Mouse (Mus musculus): ENCODE measurements around the gene Colgalt1. TPM values are rescaled to one million over a fixed set of nuclear protein-coding genes. Genes with fewer than 3 reads are reported as not detected.

Colgalt1 gene
- polyA plus RNA-seq, 1 experiment from 2014 or later = 107 TPM

GRCm38 (mm10) chr8:71579009-71579408 lies 31.8 kb upstream of the Colgalt1 start:
- no peak overlapping the region for H3K9ac ChIP-seq (ENCODE audit: low read depth, low read length)
- DNase-seq (ENCODE audit: low spot score) = no peak
- H3K4me1 ChIP-seq (ENCODE audit: control insufficient read depth, insufficient read depth, low read length) = no peaks in the 10 kb centered on the region
- no peaks in the 10 kb centered on the region for H3K36me3 ChIP-seq (ENCODE audit: control insufficient read depth, insufficient read depth, low read length)
- no peaks in the 10 kb centered on the region for H3K9me3 ChIP-seq (ENCODE audit: control insufficient read depth, low read length)
- ATAC-seq (ENCODE audit: low read depth) = no peak
- H3K27me3 ChIP-seq (replicated peaks; ENCODE audit: control insufficient read depth, insufficient read depth, low read length) = no peaks in the 10 kb centered on the region
- H3K27ac ChIP-seq (replicated peaks; ENCODE audit: low read depth, low read length) = no peak overlapping the region
- WGBS = 93% methylated on average over 1 of the region's 1 CpGs
- no peak overlapping the region for H3K4me2 ChIP-seq (ENCODE audit: low read depth, low read length)
- H3K4me3 ChIP-seq (ENCODE audit: low read depth, low read length) = no peak overlapping the region

DNA sequence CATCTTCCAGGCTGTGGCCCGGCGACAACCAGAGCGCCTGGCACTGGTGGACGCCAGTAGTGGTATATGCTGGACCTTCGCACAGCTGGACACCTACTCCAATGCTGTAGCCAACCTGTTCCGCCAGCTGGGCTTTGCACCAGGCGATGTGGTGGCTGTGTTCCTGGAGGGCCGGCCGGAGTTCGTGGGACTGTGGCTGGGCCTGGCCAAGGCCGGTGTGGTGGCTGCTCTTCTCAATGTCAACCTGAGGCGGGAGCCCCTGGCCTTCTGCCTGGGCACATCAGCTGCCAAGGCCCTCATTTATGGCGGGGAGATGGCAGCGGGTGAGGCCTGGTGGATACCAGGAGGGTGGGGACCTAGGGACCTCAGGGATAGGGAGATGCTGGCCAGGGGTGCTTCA lies 31.3 kb upstream of the Colgalt1 start:
- H3K4me3 ChIP-seq (ENCODE audit: low read depth, low read length) = no peak overlapping the region
- H3K27ac ChIP-seq (replicated peaks; ENCODE audit: low read depth, low read length) = no peak overlapping the region
- H3K4me1 ChIP-seq (ENCODE audit: control insufficient read depth, insufficient read depth, low read length) = no peaks in the 10 kb centered on the region
- ATAC-seq (ENCODE audit: low read depth) (no peak), DNase-seq (ENCODE audit: low spot score) (no peak)
- H3K27me3 ChIP-seq (replicated peaks; ENCODE audit: control insufficient read depth, insufficient read depth, low read length) = no peaks in the 10 kb centered on the region
- H3K4me2 ChIP-seq (ENCODE audit: low read depth, low read length) = no peak overlapping the region
- H3K36me3 ChIP-seq (ENCODE audit: control insufficient read depth, insufficient read depth, low read length) = peaks cover 4% of the 10 kb centered on the region; the same call in 1 of the 2 replicates
- no peaks in the 10 kb centered on the region for H3K9me3 ChIP-seq (ENCODE audit: control insufficient read depth, low read length)
- H3K9ac ChIP-seq (ENCODE audit: low read depth, low read length) = no peak overlapping the region
- WGBS = 85% methylated on average over 13 of the region's 14 CpGs

DNA sequence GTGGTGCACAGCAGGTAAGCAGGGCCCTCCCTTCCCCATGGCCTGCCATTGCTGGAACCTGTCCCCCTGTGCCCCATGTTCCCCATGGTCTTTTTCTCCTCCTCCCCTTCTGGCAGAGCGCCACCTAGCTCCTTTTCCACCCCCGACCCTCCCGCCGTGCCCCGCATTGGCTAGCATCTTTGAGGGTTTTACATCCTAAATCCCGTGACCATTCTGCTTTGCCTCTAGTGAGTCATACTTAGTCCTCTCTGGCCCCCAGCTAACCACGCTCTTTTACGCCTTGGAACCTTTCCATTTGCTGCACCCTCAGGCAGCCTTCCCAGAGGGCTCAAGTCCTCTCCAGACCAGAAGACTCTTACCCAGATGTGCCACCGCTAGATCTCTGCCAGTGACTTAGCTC lies 30.6 kb upstream of the Colgalt1 start:
- Histone ChIP-seq H3K27me3 (replicated peaks; ENCODE audit: control insufficient read depth, insufficient read depth, low read length) (no peaks in the 10 kb centered on the region), H3K9ac (ENCODE audit: low read depth, low read length) (no peak overlapping the region), H3K9me3 (ENCODE audit: control insufficient read depth, low read length) (no peaks in the 10 kb centered on the region), H3K27ac (replicated peaks; ENCODE audit: low read depth, low read length) (no peak overlapping the region), H3K4me3 (ENCODE audit: low read depth, low read length) (no peak overlapping the region), H3K36me3 (ENCODE audit: control insufficient read depth, insufficient read depth, low read length) (peaks cover 12% of the 10 kb centered on the region; the same call in 1 of the 2 replicates), H3K4me1 (ENCODE audit: control insufficient read depth, insufficient read depth, low read length) (no peaks in the 10 kb centered on the region), H3K4me2 (ENCODE audit: low read depth, low read length) (no peak overlapping the region)
- DNase-seq (ENCODE audit: low spot score) (peak; percentile 20), ATAC-seq (ENCODE audit: low read depth) (no peak)
- WGBS = 41% methylated on average over 9 of the region's 9 CpGs

DNA sequence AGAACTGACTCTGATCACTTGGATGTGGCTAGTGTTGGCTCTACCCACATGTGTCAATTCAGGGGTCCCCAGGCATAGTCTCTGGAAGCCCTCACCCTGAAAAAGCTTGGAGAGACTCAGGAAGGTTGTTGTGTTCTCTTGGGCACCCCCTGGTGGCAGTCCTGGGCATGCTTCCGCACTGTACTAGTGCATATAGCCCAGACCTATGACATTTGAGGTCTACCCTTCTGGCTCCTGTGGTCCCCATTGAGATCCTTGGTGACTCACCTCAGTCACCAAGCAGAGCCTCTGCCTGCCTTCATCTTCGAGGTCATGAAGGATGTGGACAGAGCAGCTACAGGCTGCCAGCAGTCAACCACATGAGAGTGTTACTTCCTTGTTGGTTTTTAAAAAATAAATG lies 23.9 kb upstream of the Colgalt1 start:
- no peak overlapping the region for H3K4me2 ChIP-seq (ENCODE audit: low read depth, low read length)
- H3K27me3 ChIP-seq (replicated peaks; ENCODE audit: control insufficient read depth, insufficient read depth, low read length) = no peaks in the 10 kb centered on the region
- no peak overlapping the region for H3K9ac ChIP-seq (ENCODE audit: low read depth, low read length)
- H3K4me3 ChIP-seq (ENCODE audit: low read depth, low read length) = no peak overlapping the region
- WGBS = 79% methylated on average over 2 of the region's 2 CpGs
- no peak for ATAC-seq (ENCODE audit: low read depth)
- peak; percentile 22 for DNase-seq (ENCODE audit: low spot score)
- H3K4me1 ChIP-seq (ENCODE audit: control insufficient read depth, insufficient read depth, low read length) = peaks cover 4% of the 10 kb centered on the region
- no peaks in the 10 kb centered on the region for H3K9me3 ChIP-seq (ENCODE audit: control insufficient read depth, low read length)
- peaks cover 32% of the 10 kb centered on the region for H3K36me3 ChIP-seq (ENCODE audit: control insufficient read depth, insufficient read depth, low read length)
- H3K27ac ChIP-seq (replicated peaks; ENCODE audit: low read depth, low read length) = no peak overlapping the region

- H3K9me3 ChIP-seq (ENCODE audit: control insufficient read depth, low read length) = no peaks in the 10 kb centered on the region
- no peak overlapping the region for H3K4me3 ChIP-seq (ENCODE audit: low read depth, low read length)
- H3K9ac ChIP-seq (ENCODE audit: low read depth, low read length) = no peak overlapping the region
- 80% methylated on average over 3 of the region's 3 CpGs for WGBS
- no peaks in the 10 kb centered on the region for H3K27me3 ChIP-seq (replicated peaks; ENCODE audit: control insufficient read depth, insufficient read depth, low read length)
- H3K36me3 ChIP-seq (ENCODE audit: control insufficient read depth, insufficient read depth, low read length) = peaks cover 32% of the 10 kb centered on the region
- H3K4me2 ChIP-seq (ENCODE audit: low read depth, low read length) = no peak overlapping the region
- ATAC-seq (ENCODE audit: low read depth) = no peak
- no peak overlapping the region for H3K27ac ChIP-seq (replicated peaks; ENCODE audit: low read depth, low read length)
- DNase-seq (ENCODE audit: low spot score) = no peak
- peaks cover 13% of the 10 kb centered on the region for H3K4me1 ChIP-seq (ENCODE audit: control insufficient read depth, insufficient read depth, low read length)
Measured at GRCm38 (mm10) chr8:71588762-71589161, 22.0 kb upstream of the Colgalt1 start.

- H3K27ac ChIP-seq (replicated peaks; ENCODE audit: low read depth, low read length) = peak overlapping the region; percentile 97
Measured at GRCm38 (mm10) chr8:71591017-71591416, 19.8 kb upstream of the Colgalt1 start.

GRCm38 (mm10) chr8:71591471-71592373 lies 19.1 kb upstream of the Colgalt1 start, which contains the start of gene Pgls:
Gene Pgls (plus strand): TSS chr8:71592176.
- peak within 1 kb of the TSS; percentile 96 for H3K9ac ChIP-seq (ENCODE audit: low read depth, low read length)
- ATAC-seq (ENCODE audit: low read depth) (peak; percentile 89), DNase-seq (ENCODE audit: low spot score) (peak; percentile 97)
- peaks cover 13% of the 10 kb centered on the region for H3K4me1 ChIP-seq (ENCODE audit: control insufficient read depth, insufficient read depth, low read length)
- peak within 1 kb of the TSS; percentile 97 for H3K27ac ChIP-seq (replicated peaks; ENCODE audit: low read depth, low read length)
- H3K4me2 ChIP-seq (ENCODE audit: low read depth, low read length) = peak within 1 kb of the TSS; percentile 96
- H3K36me3 ChIP-seq (ENCODE audit: control insufficient read depth, insufficient read depth, low read length) = peaks cover 17% of the 10 kb centered on the region; the same call in 1 of the 2 replicates
- peak within 1 kb of the TSS; percentile 90 for H3K4me3 ChIP-seq (ENCODE audit: low read depth, low read length)
- no peaks in the 10 kb centered on the region for H3K9me3 ChIP-seq (ENCODE audit: control insufficient read depth, low read length)
- under 1% methylated on average over 53 of the region's 71 CpGs for WGBS
- H3K27me3 ChIP-seq (replicated peaks; ENCODE audit: control insufficient read depth, insufficient read depth, low read length) = no peaks in the 10 kb centered on the region

More at GRCm38 (mm10) chr8:71591017-71591416, 19.8 kb upstream of the Colgalt1 start:
- H3K9me3 ChIP-seq (ENCODE audit: control insufficient read depth, low read length) = no peaks in the 10 kb centered on the region
- H3K4me1 ChIP-seq (ENCODE audit: control insufficient read depth, insufficient read depth, low read length) = peaks cover 13% of the 10 kb centered on the region
- H3K9ac ChIP-seq (ENCODE audit: low read depth, low read length) = peak overlapping the region; percentile 96
- ATAC-seq (ENCODE audit: low read depth) (no peak), DNase-seq (ENCODE audit: low spot score) (no peak)
- peaks cover 22% of the 10 kb centered on the region for H3K36me3 ChIP-seq (ENCODE audit: control insufficient read depth, insufficient read depth, low read length)
- peak overlapping the region; percentile 90 for H3K4me3 ChIP-seq (ENCODE audit: low read depth, low read length)
- WGBS = 20% methylated on average over 5 of the region's 5 CpGs
- no peaks in the 10 kb centered on the region for H3K27me3 ChIP-seq (replicated peaks; ENCODE audit: control insufficient read depth, insufficient read depth, low read length)
- peak overlapping the region; percentile 96 for H3K4me2 ChIP-seq (ENCODE audit: low read depth, low read length)

GRCm38 (mm10) chr8:71592374-71593170 lies 18.2 kb upstream of the Colgalt1 start:
- DNase-seq (ENCODE audit: low spot score) = peak; percentile 63
- peak; percentile 78 for ATAC-seq (ENCODE audit: low read depth)
- Histone ChIP-seq H3K36me3 (ENCODE audit: control insufficient read depth, insufficient read depth, low read length) (peaks cover 10% of the 10 kb centered on the region; the same call in 1 of the 2 replicates), H3K9me3 (ENCODE audit: control insufficient read depth, low read length) (no peaks in the 10 kb centered on the region), H3K9ac (ENCODE audit: low read depth, low read length) (peak overlapping the region; percentile 96), H3K4me3 (ENCODE audit: low read depth, low read length) (peak overlapping the region; percentile 90), H3K27me3 (replicated peaks; ENCODE audit: control insufficient read depth, insufficient read depth, low read length) (no peaks in the 10 kb centered on the region), H3K4me2 (ENCODE audit: low read depth, low read length) (peak overlapping the region; percentile 96), H3K27ac (replicated peaks; ENCODE audit: low read depth, low read length) (peak overlapping the region; percentile 97), H3K4me1 (ENCODE audit: control insufficient read depth, insufficient read depth, low read length) (peaks cover 13% of the 10 kb centered on the region)
- 7% methylated on average over 29 of the region's 60 CpGs for WGBS

Data from embryonic facial prominence, embryonic 14.5 days (tissue).